Mouse (Mus musculus) urinary bladder, adult 18-20 months (tissue): ENCODE data around the gene Smarce1.

ENCODE experiments used
- DNase-seq, 2 experiments: peaks; one replicate each; pipeline ENCODE4 v3.0.0; 2022; ENCODE audit warnings: low spot score in 2 of 2, mixed read lengths in 2 of 2

Smarce1 gene

GRCm38 (mm10) chr11:99169438-99169837, 61.4 kb downstream of the Smarce1 start:
- DNase-seq = no peak

DNA sequence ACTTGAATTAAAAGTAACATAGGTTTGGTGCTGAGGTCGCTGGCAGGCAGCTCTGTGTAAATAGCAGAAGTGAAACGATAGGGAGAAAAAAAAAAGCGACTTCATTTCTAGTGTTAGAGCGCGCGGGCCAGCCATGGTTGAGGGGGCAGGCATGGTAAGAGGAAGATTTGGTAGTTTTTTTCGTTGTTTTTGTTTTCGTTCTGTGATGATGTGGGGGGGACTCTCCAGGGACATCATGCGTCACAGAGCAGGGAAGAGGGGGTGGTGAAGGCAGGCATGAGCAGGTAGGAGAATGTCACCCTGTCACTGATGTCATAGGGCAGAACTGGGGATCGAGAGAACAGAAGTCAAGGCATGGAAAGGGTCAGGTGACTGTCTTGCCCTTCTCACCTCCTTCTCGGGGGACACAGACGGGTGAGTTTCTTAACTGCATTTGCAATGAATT, 62.8 kb downstream of the Smarce1 start:
- no peak for DNase-seq

DNA sequence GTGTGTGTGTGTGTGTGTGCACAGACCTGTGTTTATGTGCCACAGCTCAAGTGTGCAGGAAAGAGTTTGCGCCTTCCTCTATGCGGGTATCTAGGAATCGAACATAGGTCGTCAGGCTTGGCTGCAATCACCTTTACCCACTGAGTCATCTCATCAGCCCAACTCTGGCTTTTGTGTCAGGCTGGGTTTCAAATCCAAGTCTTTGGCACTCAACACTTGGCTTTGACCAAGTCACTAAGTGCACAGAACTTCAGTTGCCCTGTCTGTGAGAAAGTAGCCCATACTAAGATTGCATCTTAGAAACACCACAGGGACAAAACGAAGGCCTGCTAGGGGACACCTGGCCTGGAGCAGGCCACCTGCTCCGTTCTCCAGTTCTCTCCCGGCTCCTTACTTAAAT, 63.2 kb downstream of the Smarce1 start:
- DNase-seq = no peak

DNA sequence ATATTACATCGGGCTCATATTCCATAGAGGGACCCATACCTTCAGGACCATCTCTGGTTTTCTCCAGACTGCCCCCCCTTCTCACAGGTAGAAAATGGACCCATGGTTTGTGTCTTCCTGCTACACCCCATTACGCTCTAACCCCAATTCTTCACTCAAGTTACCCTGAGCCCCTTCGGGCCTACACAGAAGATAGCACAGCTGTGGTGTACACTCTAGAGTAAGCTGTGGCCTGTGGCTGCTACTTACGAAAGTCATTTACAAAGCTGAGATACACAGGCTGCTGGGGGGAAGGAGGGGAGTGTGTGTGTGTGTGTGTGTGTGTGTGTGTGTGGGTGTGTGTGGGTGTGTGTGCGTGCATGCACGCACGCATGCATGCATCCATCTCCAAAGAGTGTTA, 64.6 kb downstream of the Smarce1 start:
- no peak for DNase-seq

- no peak for DNase-seq
Observed at GRCm38 (mm10) chr11:99165031-99165752, 65.6 kb downstream of the Smarce1 start.

GRCm38 (mm10) chr11:99162972-99163686, 67.7 kb downstream of the Smarce1 start:
- DNase-seq = no peak

- DNase-seq = no peak
Observed at GRCm38 (mm10) chr11:99161648-99162047, 69.2 kb downstream of the Smarce1 start.

DNA sequence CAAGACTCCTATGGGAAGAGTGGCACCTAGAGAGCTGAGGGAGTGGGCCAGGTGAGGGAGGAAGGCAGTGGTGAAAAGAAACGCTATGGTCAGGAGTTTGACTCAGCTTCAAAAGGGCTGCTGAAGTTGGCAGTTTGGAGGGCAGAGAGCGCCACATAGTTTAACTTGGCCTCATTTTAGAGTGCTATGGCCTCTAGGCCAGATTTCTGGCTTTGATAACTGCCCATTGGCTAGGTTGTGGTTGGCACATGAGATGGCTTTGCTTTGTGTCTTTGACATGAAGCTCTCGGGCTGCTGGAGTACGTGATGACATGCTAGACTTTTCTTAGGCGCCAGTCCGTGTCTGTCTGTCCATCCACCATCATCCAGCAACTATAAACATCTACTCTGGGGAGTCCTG, 70.6 kb downstream of the Smarce1 start:
- no peak for DNase-seq
